Mouse (Mus musculus): Measurements from ENCODE around the gene March10. TPM values are rescaled to one million over a fixed set of nuclear protein-coding genes. Genes with fewer than 3 reads are reported as not detected.

The March10 gene
- polyA plus RNA-seq, 1 experiment, result 471 TPM

DNA sequence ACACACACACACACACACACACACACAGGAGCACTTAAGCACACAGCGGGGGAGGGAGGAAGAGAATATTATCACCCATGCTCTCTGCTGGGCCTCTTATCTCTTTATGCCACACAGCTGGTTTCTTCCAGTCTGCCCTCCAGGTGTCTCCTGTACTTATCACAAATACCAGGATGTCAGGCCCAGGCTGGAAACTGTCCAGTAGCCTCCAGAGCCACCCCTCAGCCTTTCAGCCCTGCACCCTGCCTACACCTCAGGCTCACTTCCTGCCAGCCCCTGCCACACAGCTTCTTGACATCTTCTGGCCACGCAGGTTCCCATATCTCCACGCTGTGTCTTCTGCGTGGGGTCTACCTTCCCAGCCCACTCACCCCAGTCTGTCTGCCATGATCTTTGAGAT lies 90.5 kb downstream of the March10 start:
- no peaks in the 10 kb centered on the region for H3K36me3 ChIP-seq (ENCODE audit: control insufficient read depth, insufficient read depth, low read length)
- TF ChIP-seq POLR2A (IDR thresholded peaks at IDR 0.05; ENCODE audit: control insufficient read depth, low read depth, low read length), result no peak
- TF ChIP-seq CTCF (IDR thresholded peaks at IDR 0.05; ENCODE audit: control insufficient read depth, insufficient read depth, insufficient replicate concordance, low read depth, low read length), result no peak

DNA sequence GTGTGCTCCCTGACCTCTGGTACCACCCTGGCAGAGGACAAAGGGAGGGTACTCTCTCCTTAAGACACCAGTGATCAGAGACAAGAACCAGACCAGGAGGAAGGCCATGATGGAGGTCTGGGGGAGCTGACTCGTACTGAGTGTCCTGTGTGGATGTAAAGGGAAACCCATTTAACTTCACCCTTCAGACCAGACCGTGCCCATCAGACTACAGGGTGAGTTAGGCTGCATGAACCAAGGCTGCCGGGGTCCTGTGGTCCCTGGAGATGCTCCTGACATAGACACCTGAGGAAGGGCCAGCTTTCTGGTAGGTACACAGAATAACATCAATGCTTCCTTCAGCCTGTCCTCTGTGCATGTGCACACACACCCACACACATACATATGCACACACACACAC lies 90.9 kb downstream of the March10 start:
- H3K27ac ChIP-seq (ENCODE audit: control insufficient read depth, insufficient read depth, low read depth, low read length), result no peak overlapping the region
- no peaks in the 10 kb centered on the region for H3K27me3 ChIP-seq (ENCODE audit: control insufficient read depth, insufficient read depth, low read length)
- peaks cover 4% of the 10 kb centered on the region for H3K4me1 ChIP-seq (ENCODE audit: control insufficient read depth, insufficient read depth, low read length)
- no peak overlapping the region for H3K4me3 ChIP-seq (ENCODE audit: control insufficient read depth, low read depth, low read length)
- H3K36me3 ChIP-seq (ENCODE audit: control insufficient read depth, insufficient read depth, low read length), result no peaks in the 10 kb centered on the region
- no peak for TF ChIP-seq CTCF (IDR thresholded peaks at IDR 0.05; ENCODE audit: control insufficient read depth, insufficient read depth, insufficient replicate concordance, low read depth, low read length)
- TF ChIP-seq POLR2A (IDR thresholded peaks at IDR 0.05; ENCODE audit: control insufficient read depth, low read depth, low read length), result no peak

More for the DNA sequence above, 90.5 kb downstream of the March10 start:
- peaks cover 4% of the 10 kb centered on the region for H3K4me1 ChIP-seq (ENCODE audit: control insufficient read depth, insufficient read depth, low read length)
- no peak overlapping the region for H3K27ac ChIP-seq (ENCODE audit: control insufficient read depth, insufficient read depth, low read depth, low read length)
- no peaks in the 10 kb centered on the region for H3K27me3 ChIP-seq (ENCODE audit: control insufficient read depth, insufficient read depth, low read length)
- no peak overlapping the region for H3K4me3 ChIP-seq (ENCODE audit: control insufficient read depth, low read depth, low read length)

DNA sequence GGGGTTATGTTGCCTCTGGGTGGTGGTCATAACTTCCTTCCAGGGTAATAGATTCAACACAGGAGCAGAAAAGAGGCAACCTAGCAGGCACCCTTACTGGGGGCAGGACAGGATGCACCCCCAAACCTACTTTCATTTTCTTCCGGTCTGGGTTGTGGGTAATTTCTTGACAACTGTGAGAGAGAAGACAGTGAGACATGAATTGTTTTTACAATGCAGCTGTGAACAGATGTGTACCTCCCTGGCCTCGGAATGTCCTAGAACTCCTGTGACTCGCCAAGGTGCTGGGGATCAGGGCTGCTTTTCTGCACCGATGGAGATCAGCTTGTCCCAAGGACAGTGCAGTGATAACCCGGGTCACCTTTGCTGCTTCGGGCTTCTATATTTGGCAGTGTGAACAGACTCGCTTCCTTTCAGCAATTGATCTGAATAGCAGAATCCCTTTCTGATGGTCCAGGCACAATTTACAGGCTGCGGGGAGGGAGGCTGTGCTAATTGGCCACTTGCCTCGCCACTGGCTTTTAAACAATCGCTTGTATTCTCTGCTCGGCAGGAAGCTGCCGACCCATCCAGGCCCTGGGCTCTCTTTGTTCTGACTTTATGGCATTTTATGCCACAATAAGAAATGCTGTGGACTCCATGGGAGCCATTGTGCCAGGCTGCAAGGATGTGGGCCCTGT lies 92.0 kb downstream of the March10 start:
- no peak overlapping the region for H3K4me3 ChIP-seq (ENCODE audit: control insufficient read depth, low read depth, low read length)

DNA sequence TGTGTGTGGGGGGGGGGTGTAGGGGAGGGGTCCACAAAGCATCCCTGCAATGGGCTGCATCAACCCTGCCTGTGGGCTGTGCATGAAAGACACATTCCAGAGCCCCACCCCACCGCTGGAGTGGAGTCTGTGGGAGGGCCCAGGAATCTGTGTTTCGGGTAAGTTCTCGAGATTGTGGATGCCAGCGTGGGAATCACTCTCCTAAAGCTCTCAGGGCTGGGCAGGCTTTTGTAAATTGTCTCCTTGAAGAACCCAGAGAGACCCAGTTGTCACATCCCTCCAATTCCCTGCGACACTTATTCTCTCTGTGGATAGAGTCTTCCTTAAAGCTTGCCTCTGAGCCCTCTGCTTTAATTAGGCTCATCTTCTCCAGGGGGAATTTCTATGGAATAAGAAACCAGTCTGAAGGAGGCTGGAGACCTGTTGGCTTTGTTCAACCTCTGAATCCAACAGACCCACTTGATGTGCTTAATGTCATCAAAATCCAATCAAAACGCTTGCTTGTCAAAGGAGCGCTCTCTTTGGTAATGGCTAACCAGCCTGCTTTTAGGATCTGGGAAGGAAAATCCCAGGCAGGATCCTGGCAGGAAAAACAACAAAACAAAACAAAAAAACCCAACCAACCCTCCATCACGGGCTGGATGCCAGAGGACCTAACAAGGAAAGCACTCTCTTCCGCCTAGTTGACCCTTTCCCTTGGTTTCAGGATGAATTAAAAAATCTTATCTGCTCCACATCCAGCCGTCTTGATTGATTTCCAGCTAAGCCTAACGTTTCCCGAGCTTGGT lies 92.7 kb downstream of the March10 start:
- Histone ChIP-seq H3K4me1 (ENCODE audit: control insufficient read depth, insufficient read depth, low read length) (peaks cover 4% of the 10 kb centered on the region), H3K36me3 (ENCODE audit: control insufficient read depth, insufficient read depth, low read length) (no peaks in the 10 kb centered on the region), H3K27ac (ENCODE audit: control insufficient read depth, insufficient read depth, low read depth, low read length) (no peak overlapping the region), H3K27me3 (ENCODE audit: control insufficient read depth, insufficient read depth, low read length) (no peaks in the 10 kb centered on the region), H3K4me3 (ENCODE audit: control insufficient read depth, low read depth, low read length) (no peak overlapping the region; the same call in 1 of the 2 replicates)
- TF ChIP-seq CTCF (IDR thresholded peaks at IDR 0.05; ENCODE audit: control insufficient read depth, insufficient read depth, insufficient replicate concordance, low read depth, low read length), result no peak
- TF ChIP-seq POLR2A (IDR thresholded peaks at IDR 0.05; ENCODE audit: control insufficient read depth, low read depth, low read length), result no peak

More for the DNA sequence above, 92.0 kb downstream of the March10 start:
- no peak for TF ChIP-seq CTCF (IDR thresholded peaks at IDR 0.05; ENCODE audit: control insufficient read depth, insufficient read depth, insufficient replicate concordance, low read depth, low read length)
- no peak for TF ChIP-seq POLR2A (IDR thresholded peaks at IDR 0.05; ENCODE audit: control insufficient read depth, low read depth, low read length)
- Histone ChIP-seq H3K27ac (ENCODE audit: control insufficient read depth, insufficient read depth, low read depth, low read length) (no peak overlapping the region), H3K36me3 (ENCODE audit: control insufficient read depth, insufficient read depth, low read length) (no peaks in the 10 kb centered on the region), H3K27me3 (ENCODE audit: control insufficient read depth, insufficient read depth, low read length) (no peaks in the 10 kb centered on the region), H3K4me1 (ENCODE audit: control insufficient read depth, insufficient read depth, low read length) (peaks cover 4% of the 10 kb centered on the region)

DNA sequence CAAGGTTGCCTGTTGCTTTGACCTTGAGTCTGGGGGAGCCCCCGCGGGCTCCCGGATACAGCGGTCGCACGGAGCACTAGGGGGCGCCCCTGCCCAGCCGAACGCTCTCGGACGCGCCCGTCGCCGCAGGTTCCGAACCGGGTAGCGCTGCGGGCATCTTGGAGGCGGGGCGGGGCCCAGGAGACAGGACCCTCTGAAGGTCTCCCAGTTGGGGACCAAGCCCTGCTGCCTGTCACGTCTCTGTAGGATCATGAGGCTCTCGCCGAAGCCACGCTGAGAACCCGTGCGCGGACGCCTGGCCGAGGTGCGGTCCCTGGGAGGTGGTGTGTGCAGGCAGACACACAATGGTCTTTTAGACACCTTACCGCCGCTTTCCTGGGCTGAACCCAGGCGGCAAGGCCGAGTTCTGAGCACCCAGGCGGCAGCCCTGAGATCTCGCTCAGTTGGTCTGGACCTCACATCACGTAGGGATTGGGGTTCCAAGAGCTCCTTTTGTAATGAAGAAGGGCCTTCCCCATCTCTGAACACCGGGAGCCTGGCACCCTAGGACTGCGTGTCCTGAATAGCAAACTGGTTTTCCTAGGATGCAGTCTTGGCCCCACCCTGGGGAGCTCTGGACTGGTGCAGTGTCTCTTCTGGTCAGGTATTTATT lies 93.5 kb downstream of the March10 start:
- TF ChIP-seq POLR2A (IDR thresholded peaks at IDR 0.05; ENCODE audit: control insufficient read depth, low read depth, low read length) (0 out of 2 replicates have a peak, but pooled peaks have one; percentile 9), CTCF (IDR thresholded peaks at IDR 0.05; ENCODE audit: control insufficient read depth, insufficient read depth, insufficient replicate concordance, low read depth, low read length) (no peak; the same call in 1 of the 2 replicates)
- H3K4me3 ChIP-seq (ENCODE audit: control insufficient read depth, low read depth, low read length), result peak overlapping the region; percentile 83
- no peaks in the 10 kb centered on the region for H3K36me3 ChIP-seq (ENCODE audit: control insufficient read depth, insufficient read depth, low read length)
- H3K27me3 ChIP-seq (ENCODE audit: control insufficient read depth, insufficient read depth, low read length), result no peaks in the 10 kb centered on the region
- no peak overlapping the region for H3K27ac ChIP-seq (ENCODE audit: control insufficient read depth, insufficient read depth, low read depth, low read length)
- peaks cover 4% of the 10 kb centered on the region for H3K4me1 ChIP-seq (ENCODE audit: control insufficient read depth, insufficient read depth, low read length)

DNA sequence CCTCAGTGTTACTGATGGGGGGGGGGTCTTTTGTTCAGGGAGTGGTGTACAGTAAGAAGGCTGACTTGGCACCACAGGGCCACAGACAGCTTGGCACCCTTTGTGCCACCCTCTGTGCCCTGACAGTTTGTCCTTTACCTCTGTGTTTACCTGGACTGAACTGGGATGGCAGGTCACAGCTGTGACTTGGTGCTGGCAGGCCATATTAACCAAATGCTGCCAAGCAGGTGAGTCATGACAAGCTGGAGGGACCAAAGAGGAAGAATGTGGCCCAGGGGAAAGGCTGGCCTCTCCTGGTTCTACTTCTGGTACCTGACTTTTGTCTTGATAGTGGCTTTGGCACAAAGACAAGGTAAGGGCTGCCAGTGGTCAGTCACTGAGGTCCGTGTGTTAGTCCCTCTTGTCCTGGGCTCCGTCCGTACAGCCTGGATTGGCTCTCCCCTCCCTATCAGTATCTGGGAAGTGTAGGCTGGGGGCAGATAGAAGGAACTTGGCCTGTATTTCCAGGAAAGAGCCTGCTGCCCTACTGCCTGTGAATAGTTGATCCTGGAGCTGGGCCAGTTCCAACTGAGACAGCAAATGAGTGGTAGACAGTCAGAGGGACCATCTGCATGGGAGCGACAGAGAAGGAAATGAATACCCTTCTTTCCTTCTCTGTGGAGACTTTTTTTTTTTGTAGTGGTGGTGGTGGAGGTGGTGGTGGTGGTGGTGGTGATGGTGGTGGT lies 94.3 kb downstream of the March10 start:
- no peak overlapping the region for H3K4me3 ChIP-seq (ENCODE audit: control insufficient read depth, low read depth, low read length)
- TF ChIP-seq CTCF (IDR thresholded peaks at IDR 0.05; ENCODE audit: control insufficient read depth, insufficient read depth, insufficient replicate concordance, low read depth, low read length) (no peak), POLR2A (IDR thresholded peaks at IDR 0.05; ENCODE audit: control insufficient read depth, low read depth, low read length) (no peak)
- H3K36me3 ChIP-seq (ENCODE audit: control insufficient read depth, insufficient read depth, low read length), result no peaks in the 10 kb centered on the region
- H3K27me3 ChIP-seq (ENCODE audit: control insufficient read depth, insufficient read depth, low read length), result no peaks in the 10 kb centered on the region
- no peak overlapping the region for H3K27ac ChIP-seq (ENCODE audit: control insufficient read depth, insufficient read depth, low read depth, low read length)
- H3K4me1 ChIP-seq (ENCODE audit: control insufficient read depth, insufficient read depth, low read length), result peaks cover 4% of the 10 kb centered on the region

All from testis, adult 2 months (tissue).